Mouse (Mus musculus): ENCODE data around the gene Carmil1. TPM values are rescaled to one million over a fixed set of nuclear protein-coding genes. Genes with fewer than 3 reads are reported as not detected.
A peak's percentile ranks its signal among the peaks of the same experiment; 100 is the strongest.

Carmil1 gene
- 48.3 and 50.7 TPM in 2 replicates for polyA plus RNA-seq (2014; fragmentation: Nextera tagmentation; extraction: Ambion mirVana)

DNA sequence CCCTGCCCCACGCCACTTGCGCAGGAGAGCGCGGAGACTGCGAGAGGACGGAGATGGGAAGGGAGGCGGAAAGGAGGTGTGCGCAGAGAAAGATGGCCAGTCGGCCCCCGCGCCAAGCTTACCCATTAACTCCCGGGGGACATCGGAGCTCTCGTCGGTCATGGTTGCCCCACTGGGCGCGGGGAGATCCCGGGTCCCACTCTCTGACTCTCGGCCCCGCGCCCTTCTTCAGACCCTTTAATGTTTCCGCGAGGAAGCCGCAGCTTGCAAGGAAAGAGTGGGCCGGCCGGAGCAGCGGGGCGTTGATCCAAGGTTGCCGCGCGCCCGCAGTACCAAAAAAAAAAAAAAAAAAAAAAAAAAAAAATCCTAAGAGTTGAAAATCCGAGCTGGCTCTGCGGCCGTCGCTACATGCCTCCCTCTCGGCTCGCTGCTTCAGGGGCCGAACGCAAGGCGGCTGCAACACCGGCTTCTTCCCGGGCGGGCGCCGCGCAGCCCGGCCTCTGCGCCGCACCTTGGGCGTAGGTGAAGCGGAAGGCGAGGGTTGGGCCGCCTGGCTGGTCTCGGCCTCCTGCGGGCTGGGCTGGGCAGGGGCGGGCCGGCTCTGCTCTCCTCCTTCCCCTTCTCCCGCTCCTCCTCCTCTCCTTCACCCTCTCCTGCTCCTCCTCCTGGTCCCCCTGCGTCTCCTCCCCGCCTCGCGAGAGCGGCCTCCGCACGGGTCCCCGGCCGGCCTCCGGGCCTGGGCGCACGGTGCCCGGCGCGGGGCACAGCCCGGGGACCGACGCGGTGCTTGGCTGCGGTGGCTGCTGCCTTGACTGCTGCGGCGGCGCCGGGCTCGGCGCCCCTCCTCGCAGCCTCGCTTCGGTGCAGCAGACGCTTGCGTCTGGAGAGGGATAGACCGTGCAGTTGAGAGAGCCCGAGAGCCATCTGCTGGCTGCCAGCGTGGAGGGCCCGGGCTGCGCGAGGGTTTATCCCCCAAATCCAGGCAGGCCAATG is at the start of gene Carmil1:
Gene Carmil1, minus strand, starts transcription at position 357 of the 993 bp plus-strand sequence.
- Histone ChIP-seq H3K36me3 (ENCODE audit: insufficient read depth) (no peaks in the 10 kb centered on the region), H3K27me3 (ENCODE audit: insufficient read depth, low read length) (no peaks in the 10 kb centered on the region), H3K4me2 (peak within 1 kb of the TSS; percentile 84), H3K4me1 (ENCODE audit: insufficient read depth) (no peaks in the 10 kb centered on the region), H3K27ac (ENCODE audit: low read depth) (peak within 1 kb of the TSS; percentile 93), H3K9me3 (ENCODE audit: low read depth, low read length) (no peaks in the 10 kb centered on the region), H3K9ac (peak within 1 kb of the TSS; percentile 71), H3K4me3 (ENCODE audit: low read depth, low read length) (peak within 1 kb of the TSS; percentile 68)
- WGBS = under 1% methylated on average over 93 of the region's 96 CpGs
- ATAC-seq (ENCODE audit: insufficient read depth) = peak; percentile 98
- peak; percentile 81 for TF ChIP-seq CTCF (IDR thresholded peaks at IDR 0.05; ENCODE audit: low read depth)
- peak; percentile 90 for DNase-seq

DNA sequence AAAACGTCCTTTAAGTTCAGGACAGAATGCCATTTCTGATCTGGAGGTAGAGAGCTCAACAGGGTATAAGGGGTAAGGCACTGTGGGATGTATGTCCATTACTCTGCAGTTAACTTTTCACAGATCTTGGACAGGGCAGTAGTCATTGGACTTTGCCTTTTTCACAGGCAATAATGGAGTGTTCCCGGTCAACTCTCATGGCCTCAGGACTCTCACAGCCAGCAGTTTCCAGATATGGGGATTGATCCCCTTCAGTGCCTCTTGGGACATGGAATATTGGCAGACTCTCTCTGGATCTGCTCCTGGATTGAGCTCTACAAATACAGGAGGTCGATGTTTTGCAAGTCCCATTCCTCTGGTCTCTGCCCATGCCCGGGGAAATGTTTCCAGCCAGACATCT is 49.5 kb upstream of the Carmil1 start:
- H3K4me1 ChIP-seq (ENCODE audit: insufficient read depth) = no peaks in the 10 kb centered on the region
- H3K9me3 ChIP-seq (ENCODE audit: low read depth, low read length) = no peaks in the 10 kb centered on the region
- no peak for DNase-seq
- TF ChIP-seq CTCF (IDR thresholded peaks at IDR 0.05; ENCODE audit: low read depth) = no peak
- H3K36me3 ChIP-seq (ENCODE audit: insufficient read depth) = no peaks in the 10 kb centered on the region
- H3K27ac ChIP-seq (ENCODE audit: low read depth) = no peak overlapping the region
- no peak for ATAC-seq (ENCODE audit: insufficient read depth)
- WGBS = 73% methylated on average over 4 of the region's 4 CpGs
- no peaks in the 10 kb centered on the region for H3K27me3 ChIP-seq (ENCODE audit: insufficient read depth, low read length)
- no peak overlapping the region for H3K4me2 ChIP-seq
- no peak overlapping the region for H3K4me3 ChIP-seq (ENCODE audit: low read depth, low read length)
- H3K9ac ChIP-seq = no peak overlapping the region

- Histone ChIP-seq H3K4me3 (ENCODE audit: low read depth, low read length) (no peak overlapping the region), H3K4me1 (ENCODE audit: insufficient read depth) (no peaks in the 10 kb centered on the region), H3K9ac (no peak overlapping the region), H3K9me3 (ENCODE audit: low read depth, low read length) (no peaks in the 10 kb centered on the region), H3K4me2 (no peak overlapping the region), H3K27ac (ENCODE audit: low read depth) (no peak overlapping the region), H3K36me3 (ENCODE audit: insufficient read depth) (no peaks in the 10 kb centered on the region), H3K27me3 (ENCODE audit: insufficient read depth, low read length) (no peaks in the 10 kb centered on the region)
- DNase-seq (no peak), ATAC-seq (ENCODE audit: insufficient read depth) (no peak)
- 72% methylated on average over 9 of the region's 9 CpGs for WGBS
- TF ChIP-seq CTCF (IDR thresholded peaks at IDR 0.05; ENCODE audit: low read depth) = no peak
Measured at GRCm38 (mm10) chr13:24328036-24328817, 47.6 kb upstream of the Carmil1 start.

- DNase-seq = no peak
- no peak within 1 kb of the TSS for H3K4me3 ChIP-seq (ENCODE audit: low read depth, low read length)
Measured at GRCm38 (mm10) chr13:24327201-24327600, 46.6 kb upstream of the Carmil1 start, which contains the start of gene Cmah. TSS of gene Cmah (plus strand) at chr13:24327404.

DNA sequence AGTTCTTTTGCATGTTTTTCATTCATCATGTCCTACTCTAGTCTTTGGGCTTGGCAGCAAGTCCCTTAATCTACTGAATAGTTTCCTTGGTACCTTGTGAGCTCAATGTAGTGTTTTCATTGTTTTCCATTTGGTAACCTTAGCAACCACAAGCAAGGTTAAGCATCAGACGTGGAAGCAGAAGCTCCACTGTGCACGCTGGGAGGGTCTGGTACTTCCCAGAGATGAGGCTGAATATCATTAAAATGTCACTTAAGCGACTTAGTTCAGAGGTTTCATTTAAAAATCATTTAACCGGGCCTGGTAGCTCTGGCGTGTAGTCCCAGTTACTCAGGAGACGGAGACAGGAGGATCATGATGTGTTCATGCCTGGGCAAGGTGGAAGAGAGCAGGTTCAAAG is 40.7 kb upstream of the Carmil1 start:
- no peaks in the 10 kb centered on the region for H3K4me1 ChIP-seq (ENCODE audit: insufficient read depth)
- no peak overlapping the region for H3K4me2 ChIP-seq
- no peaks in the 10 kb centered on the region for H3K9me3 ChIP-seq (ENCODE audit: low read depth, low read length)
- no peaks in the 10 kb centered on the region for H3K27me3 ChIP-seq (ENCODE audit: insufficient read depth, low read length)
- no peak for ATAC-seq (ENCODE audit: insufficient read depth)
- H3K4me3 ChIP-seq (ENCODE audit: low read depth, low read length) = no peak overlapping the region
- no peak for DNase-seq
- no peak overlapping the region for H3K9ac ChIP-seq
- no peaks in the 10 kb centered on the region for H3K36me3 ChIP-seq (ENCODE audit: insufficient read depth)
- no peak overlapping the region for H3K27ac ChIP-seq (ENCODE audit: low read depth)
- 71% methylated on average over 6 of the region's 6 CpGs for WGBS
- TF ChIP-seq CTCF (IDR thresholded peaks at IDR 0.05; ENCODE audit: low read depth) = no peak

More at GRCm38 (mm10) chr13:24327201-24327600, 46.6 kb upstream of the Carmil1 start, which contains the start of gene Cmah:
- Histone ChIP-seq H3K27me3 (ENCODE audit: insufficient read depth, low read length) (no peaks in the 10 kb centered on the region), H3K9ac (no peak within 1 kb of the TSS), H3K27ac (ENCODE audit: low read depth) (no peak within 1 kb of the TSS), H3K4me1 (ENCODE audit: insufficient read depth) (no peaks in the 10 kb centered on the region), H3K9me3 (ENCODE audit: low read depth, low read length) (no peaks in the 10 kb centered on the region), H3K4me2 (no peak within 1 kb of the TSS), H3K36me3 (ENCODE audit: insufficient read depth) (no peaks in the 10 kb centered on the region)
- WGBS = 69% methylated on average over 5 of the region's 5 CpGs
- ATAC-seq (ENCODE audit: insufficient read depth) = no peak
- no peak for TF ChIP-seq CTCF (IDR thresholded peaks at IDR 0.05; ENCODE audit: low read depth)

DNA sequence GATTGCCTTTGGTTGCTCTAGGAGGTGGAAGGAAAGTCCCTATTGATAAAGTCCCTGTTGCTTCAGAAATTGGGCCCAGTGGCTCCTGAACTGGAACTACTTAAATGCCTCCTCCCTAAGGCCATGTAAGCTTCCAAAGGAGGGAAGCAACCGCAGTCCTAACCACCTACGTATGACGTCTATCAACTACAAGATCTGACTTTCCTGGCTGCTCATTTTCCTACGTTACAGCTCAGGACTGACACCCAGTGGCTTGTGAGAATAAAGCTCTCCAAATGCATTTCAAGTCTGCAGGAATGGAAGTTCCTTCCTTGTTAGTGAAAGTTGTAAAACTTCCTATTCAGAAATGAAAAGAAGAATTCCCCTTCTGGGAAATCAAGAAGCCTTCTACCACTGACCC is 38.0 kb upstream of the Carmil1 start:
- Histone ChIP-seq H3K4me1 (ENCODE audit: insufficient read depth) (no peaks in the 10 kb centered on the region), H3K4me3 (ENCODE audit: low read depth, low read length) (no peak overlapping the region), H3K36me3 (ENCODE audit: insufficient read depth) (no peaks in the 10 kb centered on the region), H3K9me3 (ENCODE audit: low read depth, low read length) (no peaks in the 10 kb centered on the region), H3K9ac (no peak overlapping the region), H3K27me3 (ENCODE audit: insufficient read depth, low read length) (no peaks in the 10 kb centered on the region), H3K27ac (ENCODE audit: low read depth) (no peak overlapping the region), H3K4me2 (no peak overlapping the region)
- TF ChIP-seq CTCF (IDR thresholded peaks at IDR 0.05; ENCODE audit: low read depth) = peak; percentile 63
- ATAC-seq (ENCODE audit: insufficient read depth) (no peak), DNase-seq (peak; percentile 72)
- WGBS = 13% methylated on average over 4 of the region's 4 CpGs

GRCm38 (mm10) chr13:24316563-24316962 is 36.0 kb upstream of the Carmil1 start:
- Histone ChIP-seq H3K36me3 (ENCODE audit: insufficient read depth) (no peaks in the 10 kb centered on the region), H3K27me3 (ENCODE audit: insufficient read depth, low read length) (no peaks in the 10 kb centered on the region), H3K9me3 (ENCODE audit: low read depth, low read length) (no peaks in the 10 kb centered on the region), H3K9ac (no peak overlapping the region), H3K4me2 (no peak overlapping the region), H3K4me3 (ENCODE audit: low read depth, low read length) (no peak overlapping the region), H3K4me1 (ENCODE audit: insufficient read depth) (no peaks in the 10 kb centered on the region), H3K27ac (ENCODE audit: low read depth) (no peak overlapping the region)
- peak; percentile 8; the same call in 1 of the 2 replicates for TF ChIP-seq CTCF (IDR thresholded peaks at IDR 0.05; ENCODE audit: low read depth)
- WGBS = 60% methylated on average over 3 of the region's 3 CpGs
- ATAC-seq (ENCODE audit: insufficient read depth) = no peak
- no peak for DNase-seq
